Mouse (Mus musculus): ENCODE results near the gene Arsb.

DNA sequence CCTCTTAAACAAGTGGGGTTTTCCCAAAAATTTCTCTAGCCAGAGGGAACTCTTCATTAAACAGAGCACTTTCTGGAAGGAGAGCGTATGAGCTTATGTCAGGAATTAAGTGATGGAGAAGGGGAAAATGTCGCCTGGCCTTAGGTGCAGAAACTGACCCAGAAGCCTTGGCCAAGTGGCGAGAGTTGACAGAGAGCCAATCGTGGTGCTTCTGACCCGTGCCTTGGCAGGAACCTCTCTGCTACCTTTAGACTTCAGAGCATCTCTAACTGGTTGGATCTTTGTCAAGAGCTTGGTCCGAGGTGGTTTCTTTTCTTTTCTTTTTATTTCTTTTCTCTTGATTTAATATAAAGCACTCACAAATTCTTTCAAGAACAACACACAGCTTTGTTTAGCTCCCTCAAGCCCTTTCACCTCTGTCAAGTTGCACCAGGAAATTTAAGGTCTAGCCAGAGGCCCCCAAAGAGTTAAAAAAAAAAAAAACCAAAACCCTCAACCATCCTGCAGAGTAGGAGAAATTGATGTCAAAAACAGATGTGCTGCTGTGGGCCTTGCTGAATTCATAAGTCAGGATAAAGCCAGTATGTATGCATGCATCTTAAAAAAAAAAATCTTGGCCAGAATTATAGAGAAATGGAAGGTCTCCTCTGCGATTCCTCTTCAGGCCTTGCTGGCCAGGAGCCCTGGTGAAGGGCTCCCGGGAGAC is 67.2 kb downstream of the Arsb start:
- TF ChIP-seq CTCF (IDR thresholded peaks at IDR 0.05) = no peak
- TF ChIP-seq POLR2A (IDR thresholded peaks at IDR 0.05; ENCODE audit: insufficient read depth, low read depth, low read length) = no peak

Data from heart, adult 2 months (tissue).